ENCODE assay signal across 8 mouse cellular contexts in genomic region chr3:50442341-50443292, GRCm38 (mm10). TPM values are rescaled to one million over a fixed set of nuclear protein-coding genes. Genes with fewer than 3 reads are reported as not detected.
DNase-seq lines count a peak whose midpoint lies in the region; ATAC-seq and TF ChIP-seq lines count a peak whose summit lies in the region.

No protein-coding gene starts in this region.

- H3K9me3 ChIP-seq in heart, postnatal 0 days (replicated peaks; ENCODE audit: control insufficient read depth, low read length): no peaks in the 10 kb centered on the region
- no peaks in the 10 kb centered on the region for H3K9me3 ChIP-seq in forebrain, embryonic 15.5 days

- 78% methylated on average over 19 of the region's 19 CpGs for WGBS in heart, postnatal 0 days
- WGBS in forebrain, embryonic 15.5 days: 68% methylated on average over 19 of the region's 19 CpGs

- intact Hi-C loops in heart, postnatal 10 days (cut with DNase I): no loop called here

- ATAC-seq in heart, postnatal 0 days (ENCODE audit: insufficient read depth, low read depth): no peak
- ATAC-seq in forebrain, embryonic 15.5 days (replicated peaks): 0 out of 2 replicates have a peak, but pooled peaks have one; percentile 24
- ATAC-seq in megakaryocyte, adult 5-6 weeks (ENCODE audit: poor library complexity, severe bottlenecking): peak; percentile 6; the same call in 1 of the 2 replicates
- no peak for ATAC-seq in granulocyte monocyte progenitor cell, adult 5-6 weeks (replicated peaks; ENCODE audit: poor library complexity, severe bottlenecking)

- H3K36me3 ChIP-seq in heart, postnatal 0 days (replicated peaks; ENCODE audit: control insufficient read depth, insufficient read depth, low read length): no peaks in the 10 kb centered on the region
- H3K36me3 ChIP-seq in forebrain, embryonic 15.5 days: no peaks in the 10 kb centered on the region

- H3K4me3 ChIP-seq in heart, postnatal 0 days (ENCODE audit: low read depth, low read length): peak overlapping the region; percentile 44; the same call in 1 of the 2 replicates
- H3K4me3 ChIP-seq in forebrain, embryonic 15.5 days: no peak overlapping the region

- peak overlapping the region; percentile 63 for H3K4me2 ChIP-seq in heart, postnatal 0 days (ENCODE audit: low read depth, low read length)
- peak overlapping the region; percentile 53; the same call in 1 of the 2 replicates for H3K4me2 ChIP-seq in forebrain, embryonic 15.5 days (replicated peaks)

- no peak for DNase-seq in heart, postnatal 0 days (ENCODE audit: low spot score)
- DNase-seq in heart, postnatal 10 days: no peak
- DNase-seq in Muller cell, postnatal 12 days (ENCODE audit: inconsistent ontology term): peak; percentile 47
- peak; percentile 70 to 87 for DNase-seq in thymus, postnatal 36 days
- DNase-seq in urinary bladder, postnatal 10 days (ENCODE audit: low spot score): no peak

- H3K9ac ChIP-seq in heart, postnatal 0 days (replicated peaks; ENCODE audit: low read depth, low read length): peak overlapping the region; percentile 0; the same call in 1 of the 2 replicates
- no peak overlapping the region for H3K9ac ChIP-seq in forebrain, embryonic 15.5 days (replicated peaks)

- H3K27ac ChIP-seq in heart, postnatal 0 days (ENCODE audit: low read depth): peak overlapping the region; percentile 15; the same call in 1 of the 2 replicates
- H3K27ac ChIP-seq in forebrain, embryonic 15.5 days (replicated peaks): no peak overlapping the region

- H3K4me1 ChIP-seq in heart, postnatal 0 days (ENCODE audit: control insufficient read depth, insufficient read depth): 0 out of 2 replicates have a peak, but pooled peaks cover 4% of the 10 kb centered on the region
- H3K4me1 ChIP-seq in forebrain, embryonic 15.5 days: peaks cover 12% of the 10 kb centered on the region; the same call in 1 of the 2 replicates

- H3K27me3 ChIP-seq in heart, postnatal 0 days (ENCODE audit: control insufficient read depth, insufficient read depth, low read length): no peaks in the 10 kb centered on the region
- no peaks in the 10 kb centered on the region for H3K27me3 ChIP-seq in forebrain, embryonic 15.5 days

- no peak for TF ChIP-seq EP300 in heart, postnatal 0 days (IDR thresholded peaks at IDR 0.05; ENCODE audit: low read depth)

- no peak for TF ChIP-seq CTCF in heart, postnatal 0 days (IDR thresholded peaks at IDR 0.05; ENCODE audit: low read depth)

RNA-seq across cellular contexts. Expression of gene Slc7a11, which starts 0.8 kb away (rescaled TPM):
- 0.08 and 0.97 TPM in 2 replicates for total RNA-seq in heart, postnatal 0 days (2014; rRNA removed; ENCODE audit: low replicate concordance)
- polyA plus RNA-seq in heart, postnatal 0 days (2015; fragmentation: Nextera tagmentation; extraction: Ambion mirVana): 0.04 and 0.05 TPM in 2 replicates
- under 1 TPM; 0.20 to 0.50 TPM for total RNA-seq in heart, postnatal 10 days (2021)
- 2.0 and 2.1 TPM in 2 replicates for polyA plus RNA-seq in forebrain, embryonic 15.5 days (2015; fragmentation: Nextera tagmentation; extraction: Ambion mirVana)
- 11.9 and 12.1 TPM in 2 replicates for total RNA-seq in megakaryocyte, adult 5-6 weeks (2015)
- 13.5 and 14.1 TPM in 2 replicates for total RNA-seq in megakaryocyte, adult 5-6 weeks (2017)
- 0.49 TPM in 1 of 2 replicates, not detected in the other for total RNA-seq in granulocyte monocyte progenitor cell, adult 5-6 weeks (2014; fragmentation: Nextera tagmentation)
- total RNA-seq in granulocyte monocyte progenitor cell, adult 5-6 weeks (2017): 1.5 and 2.4 TPM in 2 replicates

Comparison
In these comparisons a context has a peak if more than half of its experiments do, and no peak if none do; other contexts are left out.
1. ATAC-seq: peak in forebrain, embryonic 15.5 days (single experiment) and megakaryocyte, adult 5-6 weeks (single experiment); none in heart, postnatal 0 days (single experiment) and granulocyte monocyte progenitor cell, adult 5-6 weeks (single experiment).
2. DNase-seq: peak in Muller cell, postnatal 12 days (single experiment) and thymus, postnatal 36 days (2 of 2); none in heart, postnatal 0 days (single experiment), heart, postnatal 10 days (0 of 2) and urinary bladder, postnatal 10 days (single experiment).